Mouse (Mus musculus) fat pad, adult 2 months (tissue): ENCODE results near the gene Rad54l2.

Source experiments
- DNase-seq: peaks from one replicate; pipeline ENCODE4 v3.0.0-alpha.2; 2011; ENCODE audit warnings: low read depth, low spot score; ENCODE audit errors: extremely low read depth

The Rad54l2 gene

DNA sequence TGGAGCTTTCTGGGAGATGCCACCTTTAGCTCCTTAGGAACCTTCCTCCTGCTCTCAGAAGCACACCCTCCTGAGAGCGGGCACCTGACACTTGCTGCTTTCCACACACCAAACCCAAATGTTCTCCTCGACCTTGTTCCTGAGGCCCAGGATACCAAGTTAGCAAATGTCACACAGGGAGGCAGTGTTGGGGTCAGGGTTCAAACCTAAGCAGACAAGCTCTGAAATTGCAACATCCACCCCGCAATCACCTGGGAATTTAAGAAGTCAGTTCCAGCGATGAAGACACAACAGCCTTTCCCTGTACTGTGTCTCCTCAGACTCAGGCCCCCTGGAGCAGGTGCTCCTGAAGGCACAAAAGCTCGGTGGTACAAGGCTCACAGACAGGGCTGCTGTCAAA is 111.3 kb downstream of the Rad54l2 start:
- DNase-seq, result peak; percentile 28

DNA sequence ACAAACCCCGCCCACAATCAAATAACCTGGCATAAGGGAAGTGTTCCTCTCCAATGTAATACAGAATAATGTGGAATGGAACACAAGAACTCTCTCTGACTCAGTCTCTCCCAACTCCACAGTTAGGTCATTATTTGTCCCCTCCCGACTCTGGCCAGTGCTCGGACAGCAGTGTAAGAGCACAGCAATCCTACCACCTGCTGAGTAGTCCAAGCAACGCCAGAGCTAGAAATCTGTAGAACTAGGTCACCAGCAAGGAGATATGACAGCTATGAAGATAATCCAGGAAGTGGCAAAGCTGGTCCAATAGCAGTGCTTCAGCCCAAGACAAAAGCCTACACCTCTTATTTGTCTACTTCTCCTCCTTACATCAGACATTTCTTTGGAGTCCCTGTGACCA is 112.4 kb downstream of the Rad54l2 start:
- no peak for DNase-seq

DNA sequence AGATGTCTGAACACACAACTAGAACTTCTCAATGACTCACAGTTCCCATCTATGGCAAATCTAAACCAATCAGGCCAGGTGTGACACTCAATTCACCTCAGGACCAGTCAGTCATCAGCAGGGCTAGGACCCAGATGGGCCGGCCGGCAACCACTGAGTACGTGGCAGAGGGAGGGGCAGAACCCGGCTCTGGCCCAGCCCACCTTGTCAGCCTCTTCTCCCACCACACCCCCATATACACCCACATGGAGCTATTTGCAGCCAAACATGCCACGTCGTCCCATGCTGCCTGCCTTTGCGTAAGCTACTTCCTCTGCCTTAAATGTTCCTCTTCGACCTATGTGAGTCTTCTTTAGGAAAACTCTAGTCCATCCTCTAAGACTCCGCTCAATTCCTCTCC is 113.0 kb downstream of the Rad54l2 start:
- DNase-seq, result no peak

GRCm38 (mm10) chr9:106675480-106675879 is 113.5 kb downstream of the Rad54l2 start:
- DNase-seq, result peak; percentile 26

DNA sequence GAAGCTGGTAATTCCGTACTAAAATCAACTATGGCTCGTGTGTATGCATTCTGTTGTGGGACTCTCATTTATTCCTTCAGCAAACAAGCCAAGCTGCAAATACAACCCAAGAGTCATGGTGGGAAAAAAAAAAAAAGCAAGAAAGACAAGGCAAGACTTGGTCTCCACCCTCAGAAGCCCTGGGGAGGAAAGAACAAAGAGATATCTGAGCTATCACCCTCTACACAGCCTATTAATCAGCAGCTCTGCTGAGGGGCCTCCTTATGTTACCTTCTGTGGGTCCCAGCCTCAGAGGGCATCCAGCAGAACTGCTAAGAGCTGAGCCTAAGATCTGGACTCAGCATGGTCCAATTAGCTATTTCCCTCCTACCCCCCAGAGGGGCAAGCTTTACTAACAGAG is 115.1 kb downstream of the Rad54l2 start:
- no peak for DNase-seq

GRCm38 (mm10) chr9:106664856-106665255 is 124.1 kb downstream of the Rad54l2 start:
- no peak for DNase-seq

GRCm38 (mm10) chr9:106664433-106664832 is 124.6 kb downstream of the Rad54l2 start:
- no peak for DNase-seq

DNA sequence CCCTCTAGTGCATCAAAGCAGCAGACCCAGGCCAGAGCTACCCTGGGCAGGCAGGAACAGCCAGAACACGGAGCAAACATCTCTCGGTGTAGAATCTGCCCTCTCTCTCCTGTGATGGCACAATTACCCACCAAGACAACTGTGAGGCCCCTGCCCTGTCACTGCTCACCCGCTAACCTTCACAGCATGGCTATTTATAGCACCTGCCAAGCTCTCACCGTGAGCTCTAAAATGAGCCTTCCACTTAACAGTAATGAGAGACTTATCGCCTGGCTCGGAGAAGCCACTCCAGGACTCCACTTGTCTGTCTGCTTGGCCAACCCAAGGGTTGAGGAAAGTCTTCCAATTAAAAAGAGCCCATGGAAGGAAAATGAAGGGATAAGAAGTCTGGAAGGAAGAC is 125.8 kb downstream of the Rad54l2 start:
- DNase-seq, result no peak

GRCm38 (mm10) chr9:106659935-106660334 is 129.1 kb downstream of the Rad54l2 start:
- no peak for DNase-seq

- no peak for DNase-seq
Observed at GRCm38 (mm10) chr9:106659441-106659840, 129.6 kb downstream of the Rad54l2 start.

GRCm38 (mm10) chr9:106657592-106657991 is 131.4 kb downstream of the Rad54l2 start:
- DNase-seq, result no peak

DNA sequence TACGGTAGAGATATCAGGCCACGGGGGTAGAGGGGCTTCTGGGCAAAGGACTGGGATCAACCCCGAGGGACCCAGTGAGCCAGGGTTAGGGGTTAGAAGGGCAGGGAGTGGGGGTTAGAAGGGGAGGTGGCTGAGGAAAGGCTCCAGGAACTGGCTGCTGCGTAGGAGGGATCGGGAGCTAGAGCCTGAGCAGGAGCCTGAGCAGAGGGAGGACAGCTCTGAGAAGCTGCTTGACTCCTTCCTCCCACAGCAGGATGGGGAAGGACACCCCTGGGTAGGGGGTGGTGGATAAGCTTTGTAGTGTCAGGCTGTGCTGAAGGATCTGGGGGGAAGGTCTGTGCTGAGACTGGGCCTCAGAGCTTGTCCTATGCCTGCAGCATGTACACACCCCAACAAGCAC is 132.2 kb downstream of the Rad54l2 start:
- no peak for DNase-seq

DNA sequence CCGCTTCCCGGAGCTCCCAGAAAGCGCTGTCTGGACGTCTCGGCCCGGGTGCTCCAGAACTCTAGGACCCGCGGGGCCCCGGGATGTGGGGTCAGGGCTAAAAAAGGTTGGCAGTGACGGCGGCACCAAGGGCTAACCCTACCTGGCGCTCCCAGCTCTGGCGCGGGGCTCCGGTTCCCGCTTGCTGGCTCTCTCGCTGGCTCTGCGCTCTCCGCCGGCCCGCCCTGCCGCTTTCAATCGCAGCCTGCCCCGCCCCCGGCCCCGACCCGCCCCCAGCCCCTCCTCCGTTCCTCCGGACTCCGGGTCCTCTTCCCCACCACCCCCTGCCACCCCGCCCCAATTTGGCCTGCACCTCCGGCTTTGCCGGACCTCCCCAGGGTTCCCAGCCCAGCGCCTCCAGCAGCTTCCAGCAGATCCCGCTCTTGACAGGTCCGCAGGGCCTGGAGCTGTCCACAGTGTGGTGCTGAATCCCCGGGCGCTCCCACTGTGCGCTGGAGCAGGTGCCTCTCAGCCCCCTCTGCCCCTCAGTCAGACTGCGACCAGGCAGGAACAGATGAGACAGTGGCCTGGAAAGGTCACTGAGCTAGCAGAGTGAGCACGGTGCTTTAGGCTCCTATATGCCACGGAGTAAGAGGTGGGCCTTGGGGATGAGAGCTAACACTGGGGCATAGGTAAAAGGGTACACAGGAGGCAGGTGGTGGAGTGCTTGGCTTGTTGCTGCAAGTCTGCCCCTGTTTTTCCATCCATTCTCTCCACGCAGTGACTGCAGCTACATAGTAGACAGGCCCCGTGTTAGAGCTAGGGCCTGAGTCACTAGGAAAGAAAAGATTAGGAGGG is 132.9 kb downstream of the Rad54l2 start, which contains the start of gene Grm2:
Gene Grm2, minus strand, starts transcription at position 199 of the 837 bp plus-strand sequence.
- no peak for DNase-seq

- no peak for DNase-seq
Observed at GRCm38 (mm10) chr9:106652720-106653119, 136.3 kb downstream of the Rad54l2 start.

GRCm38 (mm10) chr9:106647226-106647625 is 141.8 kb downstream of the Rad54l2 start:
- DNase-seq, result no peak

GRCm38 (mm10) chr9:106645684-106646271 is 143.2 kb downstream of the Rad54l2 start:
- DNase-seq, result no peak

DNA sequence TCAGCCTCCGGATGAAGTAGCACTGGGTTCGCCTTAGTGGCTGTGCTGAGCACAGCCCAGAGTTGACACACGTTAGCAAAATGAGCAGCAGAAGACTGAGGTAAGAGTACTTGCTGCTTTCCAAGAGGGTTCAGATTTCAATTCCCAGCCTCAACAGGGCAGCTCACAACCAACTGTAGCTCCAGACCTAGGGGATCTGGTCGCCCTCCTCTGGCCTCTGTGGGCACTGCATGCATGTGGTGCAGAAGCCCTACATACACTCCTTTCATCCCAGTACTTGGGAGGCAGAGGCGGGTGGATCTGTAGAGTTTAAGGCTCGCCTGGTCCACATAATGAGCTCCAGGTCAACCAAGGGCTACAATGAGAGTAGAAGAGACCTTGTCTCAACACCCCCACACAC is 145.2 kb downstream of the Rad54l2 start:
- no peak for DNase-seq

DNA sequence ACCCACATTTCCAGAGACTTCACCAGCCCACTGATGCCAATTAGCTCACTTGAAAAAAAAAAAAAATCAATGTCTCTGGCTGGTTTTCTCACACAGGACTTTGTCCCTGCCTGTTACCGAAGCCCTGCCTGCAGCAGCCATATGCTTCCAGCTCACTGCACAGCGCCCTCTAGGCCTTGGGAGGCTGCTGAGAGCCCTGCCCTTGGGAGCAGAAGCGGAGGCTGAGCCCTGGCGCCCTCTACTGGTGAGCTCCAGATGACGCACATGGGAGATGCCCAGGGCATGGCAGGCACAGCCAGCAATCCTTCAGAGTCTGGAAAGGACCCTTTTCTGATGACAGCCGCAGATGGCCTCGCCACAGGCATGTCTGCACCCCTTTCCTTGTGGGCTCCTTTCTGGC is 145.9 kb downstream of the Rad54l2 start:
- DNase-seq, result no peak

GRCm38 (mm10) chr9:106641346-106641745 is 147.6 kb downstream of the Rad54l2 start:
- DNase-seq, result no peak

GRCm38 (mm10) chr9:106638154-106638553 is 150.8 kb downstream of the Rad54l2 start:
- DNase-seq, result no peak
